ENCODE assay signal across 9 mouse cellular contexts in the genomic region with DNA sequence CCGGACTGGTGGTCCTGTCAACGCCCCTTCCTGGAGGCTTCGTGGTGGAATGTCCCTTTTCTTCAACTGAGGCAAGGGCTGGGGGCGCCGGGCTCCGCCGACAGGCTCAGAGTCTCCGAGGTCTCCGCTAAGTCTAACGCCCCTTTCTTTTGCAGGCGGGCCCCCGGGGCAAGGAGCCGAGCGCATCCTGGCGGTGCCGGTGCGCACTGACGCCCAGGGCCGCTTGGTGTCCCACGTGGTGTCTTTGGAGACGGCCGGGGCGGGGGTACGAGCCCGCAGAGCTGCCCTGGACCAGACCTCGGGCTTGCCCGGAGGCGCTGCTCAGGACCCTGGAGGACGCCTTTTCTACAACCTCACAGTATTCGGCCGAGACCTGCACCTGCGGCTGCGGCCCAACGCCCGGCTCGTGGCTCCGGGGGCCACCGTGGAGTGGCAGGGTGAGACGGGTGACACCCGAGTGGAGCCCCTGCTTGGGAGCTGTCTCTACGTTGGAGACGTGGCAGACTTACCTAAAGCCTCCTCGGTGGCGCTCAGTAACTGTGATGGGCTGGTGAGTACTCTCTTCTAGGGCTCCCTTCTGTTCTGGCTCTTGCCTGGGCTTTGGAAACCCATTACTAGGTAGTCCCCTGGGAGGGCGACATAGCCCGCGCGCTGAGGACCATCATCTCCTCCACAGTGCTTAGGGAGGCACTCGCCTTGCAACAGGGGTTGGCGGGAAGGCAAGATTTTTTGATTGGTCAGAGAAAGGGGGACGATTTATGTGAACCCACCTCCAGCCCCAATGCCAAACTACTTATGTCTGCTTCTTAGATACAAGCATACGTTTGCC. TPM values are rescaled to one million over a fixed set of nuclear protein-coding genes. Genes with fewer than 3 reads are reported as not detected.
A peak's percentile ranks its signal among the peaks of the same experiment; 100 is the strongest.
DNase-seq lines count a peak whose midpoint lies in the region; ATAC-seq and TF ChIP-seq lines count a peak whose summit lies in the region.
"Had no signal": no experiment of that assay in that cellular context is flagged by ENCODE, and none has a peak within 500 bp of the region (broad histone marks: within the 10 kb centered on the region; RNA-seq: fewer than 3 reads in every experiment).

No protein-coding gene starts in this region.

- H3K4me1 ChIP-seq in kidney, adult 2 months (ENCODE audit: control insufficient read depth, insufficient read depth, low read length), result no peaks in the 10 kb centered on the region
- no peaks in the 10 kb centered on the region; the same call in 1 of the 2 replicates for H3K4me1 ChIP-seq in forebrain, postnatal 0 days (ENCODE audit: insufficient read depth)
- H3K4me1 ChIP-seq in hindbrain, embryonic 12.5 days, result peaks cover 22% of the 10 kb centered on the region
- H3K4me1 ChIP-seq in liver, postnatal 0 days (ENCODE audit: insufficient read depth), result no peaks in the 10 kb centered on the region

- H3K27ac ChIP-seq in kidney, adult 2 months (ENCODE audit: insufficient read depth, low read depth, low read length), result no peak overlapping the region
- no peak overlapping the region for H3K27ac ChIP-seq in forebrain, postnatal 0 days (ENCODE audit: low read depth, low read length)
- H3K27ac ChIP-seq in hindbrain, embryonic 12.5 days, result no peak overlapping the region
- no peak overlapping the region for H3K27ac ChIP-seq in liver, postnatal 0 days (ENCODE audit: low read depth)

- H3K4me3 ChIP-seq in kidney, adult 2 months (ENCODE audit: insufficient read depth, low read depth, low read length), result peak overlapping the region; percentile 46; the same call in 1 of the 2 replicates
- H3K4me3 ChIP-seq in forebrain, postnatal 0 days (ENCODE audit: low read depth, low read length), result peak overlapping the region; percentile 70
- peak overlapping the region; percentile 65 for H3K4me3 ChIP-seq in hindbrain, embryonic 12.5 days
- H3K4me3 ChIP-seq in liver, postnatal 0 days (ENCODE audit: low read depth, low read length), result peak overlapping the region; percentile 40; the same call in 1 of the 2 replicates

- WGBS in kidney, adult 2 months, result 3% methylated on average over 52 of the region's 52 CpGs
- WGBS in forebrain, postnatal 0 days, result 2% methylated on average over 52 of the region's 52 CpGs
- 2% methylated on average over 52 of the region's 52 CpGs for WGBS in hindbrain, embryonic 12.5 days
- 5% methylated on average over 52 of the region's 52 CpGs for WGBS in liver, postnatal 0 days (ENCODE audit: insufficient replicate concordance)

- H3K4me2 ChIP-seq in forebrain, postnatal 0 days (ENCODE audit: low read depth), result peak overlapping the region; percentile 98
- peak overlapping the region; percentile 99 for H3K4me2 ChIP-seq in hindbrain, embryonic 12.5 days (replicated peaks)
- H3K4me2 ChIP-seq in liver, postnatal 0 days (ENCODE audit: low read depth, low read length), result peak overlapping the region; percentile 64

- peak; percentile 50 for ATAC-seq in forebrain, postnatal 0 days
- ATAC-seq in hindbrain, embryonic 12.5 days (ENCODE audit: low FRiP score), result peak; percentile 48
- ATAC-seq in liver, postnatal 0 days, result no peak

- TF ChIP-seq CTCF in kidney, adult 2 months (conservative IDR thresholded peaks at IDR 0.05; ENCODE audit: insufficient read depth, insufficient read length, low read depth, low read length), result no peak
- TF ChIP-seq CTCF in brain, embryonic 14.5 days (IDR thresholded peaks at IDR 0.05; ENCODE audit: borderline replicate concordance, extremely low read depth, insufficient read depth, insufficient read length), result peak; percentile 38; the same call in 1 of the 2 replicates
- peak; percentile 49 for TF ChIP-seq CTCF in forebrain, postnatal 0 days (IDR thresholded peaks at IDR 0.05; ENCODE audit: low read depth)
- peak; percentile 24; the same call in 1 of the 2 replicates for TF ChIP-seq CTCF in liver, postnatal 0 days (IDR thresholded peaks at IDR 0.05; ENCODE audit: low read depth)

- DNase-seq in kidney, adult 2 months, result no peak
- no peak for DNase-seq in kidney, adult 18-20 months
- peak; percentile 49 for DNase-seq in brain, embryonic 14.5 days (ENCODE audit: low read depth)
- DNase-seq in forebrain, postnatal 0 days, result peak; percentile 58
- DNase-seq in liver, postnatal 0 days, result peak; percentile 24
- DNase-seq in ovary, adult 18-20 months (ENCODE audit: low spot score), result peak; percentile 46
- DNase-seq in spleen, postnatal 36 days (ENCODE audit: low spot score in 2 of 2), result no peak

- no peak for TF ChIP-seq EP300 in liver, postnatal 0 days (IDR thresholded peaks at IDR 0.05; ENCODE audit: low read depth)

- H3K9me3 ChIP-seq in forebrain, postnatal 0 days (ENCODE audit: low read length), result no peaks in the 10 kb centered on the region
- no peaks in the 10 kb centered on the region for H3K9me3 ChIP-seq in hindbrain, embryonic 12.5 days (replicated peaks)
- no peaks in the 10 kb centered on the region for H3K9me3 ChIP-seq in liver, postnatal 0 days (ENCODE audit: low read length)

- H3K36me3 ChIP-seq in kidney, adult 2 months (ENCODE audit: control insufficient read depth, insufficient read depth, low read length), result no peaks in the 10 kb centered on the region
- no peaks in the 10 kb centered on the region for H3K36me3 ChIP-seq in forebrain, postnatal 0 days (ENCODE audit: insufficient read depth)
- no peaks in the 10 kb centered on the region for H3K36me3 ChIP-seq in hindbrain, embryonic 12.5 days
- H3K36me3 ChIP-seq in liver, postnatal 0 days (replicated peaks; ENCODE audit: insufficient read depth, low read length), result no peaks in the 10 kb centered on the region
- H3K36me3 ChIP-seq: G1E had no signal

- TF ChIP-seq POLR2A in kidney, adult 2 months (IDR thresholded peaks at IDR 0.05; ENCODE audit: low read depth, low read length), result no peak
- TF ChIP-seq POLR2A in brain, embryonic 14.5 days (IDR thresholded peaks at IDR 0.05; ENCODE audit: borderline replicate concordance, extremely low read depth, insufficient read depth, insufficient read length, poor library complexity, severe bottlenecking), result no peak

- H3K27me3 ChIP-seq in kidney, adult 2 months (replicated peaks; ENCODE audit: control insufficient read depth, insufficient read depth, low read length), result no peaks in the 10 kb centered on the region
- H3K27me3 ChIP-seq in forebrain, postnatal 0 days (ENCODE audit: insufficient read depth, low read length), result peaks cover 14% of the 10 kb centered on the region
- peaks cover 69% of the 10 kb centered on the region for H3K27me3 ChIP-seq in hindbrain, embryonic 12.5 days
- peaks cover 58% of the 10 kb centered on the region for H3K27me3 ChIP-seq in liver, postnatal 0 days (ENCODE audit: insufficient read depth, low read length)

- H3K9ac ChIP-seq in forebrain, postnatal 0 days, result peak overlapping the region; percentile 53
- peak overlapping the region; percentile 68 for H3K9ac ChIP-seq in hindbrain, embryonic 12.5 days
- no peak overlapping the region for H3K9ac ChIP-seq in liver, postnatal 0 days (replicated peaks)

RNA-seq across cellular contexts. Expression of gene Adamts2, which starts 1.4 kb away (rescaled TPM):
- polyA plus RNA-seq in kidney, adult 2 months (2012; rRNA removed), result 4.5 and 7.0 TPM in 2 replicates
- polyA plus RNA-seq in brain, embryonic 14.5 days (2012; rRNA removed), result 4.8 and 8.2 TPM in 2 replicates
- total RNA-seq in forebrain, postnatal 0 days (2014; rRNA removed), result 7.7 and 13.1 TPM in 2 replicates
- 4.1 and 4.4 TPM in 2 replicates for polyA plus RNA-seq in forebrain, postnatal 0 days (2015; fragmentation: Nextera tagmentation; extraction: Ambion mirVana)
- polyA plus RNA-seq in hindbrain, embryonic 12.5 days (2016; fragmentation: Nextera tagmentation; extraction: Ambion mirVana), result 7.1 and 9.0 TPM in 2 replicates
- 2.2 and 2.3 TPM in 2 replicates for polyA plus RNA-seq in liver, postnatal 0 days (2015; fragmentation: Nextera tagmentation; extraction: Ambion mirVana)
- polyA plus RNA-seq: G1E had no signal

Comparison
In these comparisons a context has a peak if more than half of its experiments do, and no peak if none do; other contexts are left out.
1. DNase-seq: peak in brain, embryonic 14.5 days (single experiment), forebrain, postnatal 0 days (single experiment), liver, postnatal 0 days (single experiment) and ovary, adult 18-20 months (single experiment); none in kidney, adult 2 months (single experiment), kidney, adult 18-20 months (single experiment) and spleen, postnatal 36 days (0 of 2).
2. Peak in every context shown above with its lines, with median percentiles within 50 percentile points of each other: H3K4me3 ChIP-seq and H3K4me2 ChIP-seq.